In genomic region chrX:136957583-136958279, GRCm38 (mm10) we compare ENCODE assay signal across 10 mouse cellular contexts. TPM values are rescaled to one million over a fixed set of nuclear protein-coding genes. Genes with fewer than 3 reads are reported as not detected.
DNase-seq lines count a peak whose midpoint lies in the region; ATAC-seq and TF ChIP-seq lines count a peak whose summit lies in the region.
"Not testable (repeated sequence)": the region's sequence is repeated elsewhere in the genome, so short reads cannot be mapped to it uniquely, and the experiment has no call there.
"Had no signal": no experiment of that assay in that cellular context is flagged by ENCODE, and none has a peak within 500 bp of the region (broad histone marks: within the 10 kb centered on the region; RNA-seq: fewer than 3 reads in every experiment).

No protein-coding gene starts in this region.

- H3K36me3 ChIP-seq in embryonic facial prominence, embryonic 14.5 days (ENCODE audit: control insufficient read depth, insufficient read depth, low read length); heart, embryonic 13.5 days; kidney, embryonic 14.5 days (ENCODE audit: control insufficient read depth, insufficient read depth, low read length): not testable (repeated sequence)

- peak overlapping the region; percentile 38 for H3K4me3 ChIP-seq in embryonic facial prominence, embryonic 14.5 days (ENCODE audit: low read depth, low read length)
- H3K4me3 ChIP-seq in heart, embryonic 13.5 days = peak overlapping the region; percentile 40
- peak overlapping the region; percentile 22; the same call in 1 of the 2 replicates for H3K4me3 ChIP-seq in kidney, embryonic 14.5 days (ENCODE audit: low read length)

- not testable (repeated sequence) for TF ChIP-seq CTCF in brain, embryonic 14.5 days (IDR thresholded peaks at IDR 0.05; ENCODE audit: borderline replicate concordance, extremely low read depth, insufficient read depth, insufficient read length)

- not testable (repeated sequence) for H3K27ac ChIP-seq in embryonic facial prominence, embryonic 14.5 days (replicated peaks; ENCODE audit: low read depth, low read length); heart, embryonic 13.5 days (replicated peaks); kidney, embryonic 14.5 days (ENCODE audit: low read depth, low read length)

- H3K4me1 ChIP-seq in embryonic facial prominence, embryonic 14.5 days (ENCODE audit: control insufficient read depth, insufficient read depth, low read length); heart, embryonic 13.5 days; kidney, embryonic 14.5 days (ENCODE audit: control insufficient read depth, insufficient read depth, low read length): not testable (repeated sequence)

- H3K4me2 ChIP-seq in embryonic facial prominence, embryonic 14.5 days (ENCODE audit: low read depth, low read length) = peak overlapping the region; percentile 49
- H3K4me2 ChIP-seq in heart, embryonic 13.5 days = peak overlapping the region; percentile 56
- H3K4me2 ChIP-seq in kidney, embryonic 14.5 days (replicated peaks; ENCODE audit: low read depth, low read length) = peak overlapping the region; percentile 26

- peak; percentile 92 for DNase-seq in brain, embryonic 14.5 days (ENCODE audit: low read depth)
- DNase-seq in embryonic facial prominence, embryonic 14.5 days (ENCODE audit: low spot score) = peak; percentile 81
- peak; percentile 80 to 90 for DNase-seq in left cerebral cortex, postnatal 25 days (ENCODE audit: low spot score in 2 of 2)
- peak; percentile 76 for DNase-seq in lung, postnatal 25 days (ENCODE audit: low spot score)
- DNase-seq in ovary, postnatal 36 days (ENCODE audit: low spot score) = peak; percentile 67
- DNase-seq in urinary bladder, postnatal 14 days (ENCODE audit: low spot score) = peak; percentile 35

- not testable (repeated sequence) for H3K27me3 ChIP-seq in embryonic facial prominence, embryonic 14.5 days (replicated peaks; ENCODE audit: control insufficient read depth, insufficient read depth, low read length); heart, embryonic 13.5 days (replicated peaks); kidney, embryonic 14.5 days (ENCODE audit: control insufficient read depth, insufficient read depth, low read length)

- not testable (repeated sequence) for TF ChIP-seq POLR2A in brain, embryonic 14.5 days (IDR thresholded peaks at IDR 0.05; ENCODE audit: borderline replicate concordance, extremely low read depth, insufficient read depth, insufficient read length, poor library complexity, severe bottlenecking)

- H3K9ac ChIP-seq in embryonic facial prominence, embryonic 14.5 days (ENCODE audit: low read depth, low read length) = peak overlapping the region; percentile 45; the same call in 1 of the 2 replicates
- not testable (repeated sequence) for H3K9ac ChIP-seq in heart, embryonic 13.5 days; kidney, embryonic 14.5 days (ENCODE audit: low read depth, low read length)

- not testable (repeated sequence) for H3K9me3 ChIP-seq in embryonic facial prominence, embryonic 14.5 days (ENCODE audit: control insufficient read depth, low read length); heart, embryonic 13.5 days; kidney, embryonic 14.5 days (ENCODE audit: control insufficient read depth, low read length)

- intact Hi-C loops in left cerebral cortex, postnatal 25 days (cut with DNase I) = loop anchor here (2.0 to 5.0 kb wide), 2 partner anchors 21 to 55 kb away; no protein-coding TSS in a partner anchor

- peak; percentile 100 for ATAC-seq in embryonic facial prominence, embryonic 14.5 days (ENCODE audit: low read depth)
- not testable (repeated sequence) for ATAC-seq in heart, embryonic 13.5 days (ENCODE audit: extremely low read depth, insufficient number of reproducible peaks, low FRiP score, low TSS enrichment)
- ATAC-seq in kidney, embryonic 14.5 days (ENCODE audit: low FRiP score, low TSS enrichment) = peak; percentile 100

- WGBS in embryonic facial prominence, embryonic 14.5 days = 38% methylated on average over 13 of the region's 13 CpGs
- WGBS in heart, embryonic 13.5 days = 22% methylated on average over 13 of the region's 13 CpGs
- 34% methylated on average over 13 of the region's 13 CpGs for WGBS in kidney, embryonic 14.5 days

RNA-seq across cellular contexts. Expression of gene Tmsb15b2, which starts 17.6 kb away (rescaled TPM):
- 38.7 and 46.3 TPM in 2 replicates for polyA plus RNA-seq in brain, embryonic 14.5 days (2012; rRNA removed)
- 52.9 and 64.3 TPM in 2 replicates for polyA plus RNA-seq in embryonic facial prominence, embryonic 14.5 days (2014; fragmentation: Nextera tagmentation; extraction: Ambion mirVana)
- 16.5 and 17.7 TPM in 2 replicates for polyA plus RNA-seq in heart, embryonic 13.5 days (2015; fragmentation: Nextera tagmentation; extraction: Ambion mirVana)
- polyA plus RNA-seq in kidney, embryonic 14.5 days (2014; fragmentation: Nextera tagmentation; extraction: Ambion mirVana) = 47.0 and 78.3 TPM in 2 replicates
- 10 to 100 TPM in 1 of 2 experiments, 1 to 10 TPM in 1; 9.7 to 13.4 TPM for total RNA-seq in left cerebral cortex, postnatal 25 days (2021)

RNA-seq across cellular contexts. Expression of gene Tmsb15l, which starts 18.9 kb away (rescaled TPM):
- polyA plus RNA-seq in brain, embryonic 14.5 days (2012; rRNA removed) = 10.1 and 13.8 TPM in 2 replicates
- polyA plus RNA-seq in embryonic facial prominence, embryonic 14.5 days (2014; fragmentation: Nextera tagmentation; extraction: Ambion mirVana) = 1.8 and 6.2 TPM in 2 replicates
- polyA plus RNA-seq in heart, embryonic 13.5 days (2015; fragmentation: Nextera tagmentation; extraction: Ambion mirVana) = 2.0 and 2.7 TPM in 2 replicates
- polyA plus RNA-seq in kidney, embryonic 14.5 days (2014; fragmentation: Nextera tagmentation; extraction: Ambion mirVana) = 4.5 and 4.9 TPM in 2 replicates
- 1 to 10 TPM; 3.1 to 3.8 TPM for total RNA-seq in left cerebral cortex, postnatal 25 days (2021)

RNA-seq across cellular contexts. Expression of gene Tmsb15b1, which starts 18.9 kb away (rescaled TPM):
- polyA plus RNA-seq in brain, embryonic 14.5 days (2012; rRNA removed) = 12.8 and 19.7 TPM in 2 replicates
- 26.8 and 30.7 TPM in 2 replicates for polyA plus RNA-seq in embryonic facial prominence, embryonic 14.5 days (2014; fragmentation: Nextera tagmentation; extraction: Ambion mirVana)
- 11.6 and 14.9 TPM in 2 replicates for polyA plus RNA-seq in heart, embryonic 13.5 days (2015; fragmentation: Nextera tagmentation; extraction: Ambion mirVana)
- 24.1 and 40.1 TPM in 2 replicates for polyA plus RNA-seq in kidney, embryonic 14.5 days (2014; fragmentation: Nextera tagmentation; extraction: Ambion mirVana)
- 1 to 10 TPM; 3.0 to 7.7 TPM for total RNA-seq in left cerebral cortex, postnatal 25 days (2021)
- total RNA-seq: heart, postnatal 36 days had no signal

RNA-seq across cellular contexts. Expression of gene H2bfm, which starts 30.6 kb away (rescaled TPM):
- not detected in 2 replicates for polyA plus RNA-seq in brain, embryonic 14.5 days (2012; rRNA removed)
- polyA plus RNA-seq in embryonic facial prominence, embryonic 14.5 days (2014; fragmentation: Nextera tagmentation; extraction: Ambion mirVana) = not detected in 2 replicates
- polyA plus RNA-seq in heart, embryonic 13.5 days (2015; fragmentation: Nextera tagmentation; extraction: Ambion mirVana) = not detected in 2 replicates
- polyA plus RNA-seq in kidney, embryonic 14.5 days (2014; fragmentation: Nextera tagmentation; extraction: Ambion mirVana) = not detected in 2 replicates
- not detected for total RNA-seq in left cerebral cortex, postnatal 25 days (2021)
- total RNA-seq: adrenal gland, postnatal 4 days; heart, postnatal 36 days had no signal

RNA-seq across cellular contexts. Expression of gene Zcchc18, which starts 35.2 kb away (rescaled TPM):
- polyA plus RNA-seq in brain, embryonic 14.5 days (2012; rRNA removed) = 149 and 152 TPM in 2 replicates
- 21.5 and 23.3 TPM in 2 replicates for polyA plus RNA-seq in embryonic facial prominence, embryonic 14.5 days (2014; fragmentation: Nextera tagmentation; extraction: Ambion mirVana)
- polyA plus RNA-seq in heart, embryonic 13.5 days (2015; fragmentation: Nextera tagmentation; extraction: Ambion mirVana) = 3.2 and 4.1 TPM in 2 replicates
- polyA plus RNA-seq in kidney, embryonic 14.5 days (2014; fragmentation: Nextera tagmentation; extraction: Ambion mirVana) = 21.7 and 31.1 TPM in 2 replicates
- total RNA-seq in left cerebral cortex, postnatal 25 days (2021) = 100 to 1,000 TPM; 240 to 266 TPM
- total RNA-seq: heart, postnatal 36 days had no signal

Comparison
In these comparisons a context has a peak if more than half of its experiments do, and no peak if none do; other contexts are left out.
1. DNase-seq: peak in every context shown above with its lines; median percentile 92 in brain, embryonic 14.5 days; 85 in left cerebral cortex, postnatal 25 days; 81 in embryonic facial prominence, embryonic 14.5 days; 76 in lung, postnatal 25 days; 67 in ovary, postnatal 36 days; 35 in urinary bladder, postnatal 14 days.